Mouse (Mus musculus): ENCODE results near the gene Gm12845.
"Not testable (repeated sequence)": the region's sequence is repeated elsewhere in the genome, so short reads cannot be mapped to it uniquely, and the experiment has no call there.

Gene Gm12845

GRCm38 (mm10) chr4:117724112-117724511 is at the start of gene Gm12845:
Gene Gm12845 (plus strand): TSS chr4:117724412.
- no peak for DNase-seq

DNA sequence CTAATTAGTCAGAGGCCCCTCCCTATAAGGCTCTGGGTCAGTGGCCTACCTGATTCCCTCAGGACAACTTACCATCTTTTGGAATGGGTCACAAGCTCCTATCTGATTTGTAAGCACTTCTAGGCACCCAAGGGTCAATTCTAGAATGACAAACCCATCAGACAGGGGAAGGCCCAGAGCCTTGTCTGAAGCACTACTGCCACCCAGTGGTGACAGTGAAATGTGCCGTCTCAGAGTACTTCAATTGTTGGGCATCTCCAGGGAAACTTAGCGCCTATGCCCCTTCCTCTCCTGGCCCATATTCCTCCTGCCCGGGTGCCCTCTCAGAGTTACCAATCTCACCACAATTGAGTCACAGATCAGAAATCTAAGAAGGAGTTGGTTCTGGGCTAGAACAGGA is 47.3 kb upstream of the Gm12845 start:
- DNase-seq: peak; percentile 80 to 87

GRCm38 (mm10) chr4:117680963-117681362 is 43.2 kb upstream of the Gm12845 start:
- DNase-seq: no peak

DNA sequence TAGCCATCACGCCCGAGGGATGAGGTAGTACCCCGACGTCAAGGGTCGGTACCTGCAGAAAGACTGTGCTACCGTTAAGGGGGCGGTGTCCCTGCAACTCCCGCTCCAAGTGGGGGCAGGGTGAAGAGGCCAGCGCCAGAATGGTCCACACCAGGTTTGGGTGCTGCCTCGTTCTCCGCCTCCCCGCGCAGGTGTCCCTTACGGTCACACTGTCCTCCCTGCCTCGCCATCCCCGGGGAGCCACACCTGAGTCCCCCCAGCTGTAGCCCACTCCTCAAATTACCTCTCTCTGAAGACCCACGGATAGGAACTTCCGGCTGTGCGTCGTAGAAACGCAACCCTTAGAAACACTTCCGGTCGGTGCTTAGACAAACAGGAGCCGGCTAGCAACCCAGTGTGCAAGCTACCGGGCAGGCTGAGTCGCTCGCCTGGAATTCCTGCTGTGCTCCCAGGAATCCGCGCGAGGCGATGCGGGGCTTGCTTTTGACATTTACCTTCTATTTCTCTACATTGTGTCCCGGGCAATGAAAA is 42.2 kb upstream of the Gm12845 start, which contains the start of gene Dmap1:
Dmap1 (minus strand) TSS at position 343 of the 531 bp plus-strand sequence.
- peak; percentile 79 to 88 for DNase-seq

GRCm38 (mm10) chr4:117682463-117682862 is 41.7 kb upstream of the Gm12845 start:
- no peak for DNase-seq

- no peak for DNase-seq
These were observed 41.0 kb upstream of the Gm12845 start for GRCm38 (mm10) chr4:117683048-117683768.

DNA sequence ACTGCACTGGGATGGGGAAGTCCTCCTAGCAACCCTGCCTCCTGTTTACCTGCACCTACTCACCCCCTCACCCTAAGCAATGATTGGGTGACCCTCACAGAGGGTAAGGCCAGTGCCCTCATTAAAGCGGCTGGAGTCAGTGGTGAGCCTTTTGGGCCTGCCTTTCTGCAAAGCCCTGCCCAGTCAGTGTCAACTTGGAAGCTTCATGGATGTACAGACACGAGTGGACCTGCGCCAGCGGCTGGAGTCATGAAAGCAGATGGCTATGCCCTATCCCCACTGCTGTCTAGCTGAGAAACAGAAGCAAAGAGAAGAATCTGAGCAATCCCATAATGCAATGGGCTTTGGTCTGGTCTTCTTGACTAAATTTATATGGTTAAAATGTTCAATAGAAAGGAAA is 37.9 kb upstream of the Gm12845 start:
- DNase-seq: no peak

GRCm38 (mm10) chr4:117705361-117705760 is 18.9 kb upstream of the Gm12845 start:
- DNase-seq: peak; percentile 31 to 56

DNA sequence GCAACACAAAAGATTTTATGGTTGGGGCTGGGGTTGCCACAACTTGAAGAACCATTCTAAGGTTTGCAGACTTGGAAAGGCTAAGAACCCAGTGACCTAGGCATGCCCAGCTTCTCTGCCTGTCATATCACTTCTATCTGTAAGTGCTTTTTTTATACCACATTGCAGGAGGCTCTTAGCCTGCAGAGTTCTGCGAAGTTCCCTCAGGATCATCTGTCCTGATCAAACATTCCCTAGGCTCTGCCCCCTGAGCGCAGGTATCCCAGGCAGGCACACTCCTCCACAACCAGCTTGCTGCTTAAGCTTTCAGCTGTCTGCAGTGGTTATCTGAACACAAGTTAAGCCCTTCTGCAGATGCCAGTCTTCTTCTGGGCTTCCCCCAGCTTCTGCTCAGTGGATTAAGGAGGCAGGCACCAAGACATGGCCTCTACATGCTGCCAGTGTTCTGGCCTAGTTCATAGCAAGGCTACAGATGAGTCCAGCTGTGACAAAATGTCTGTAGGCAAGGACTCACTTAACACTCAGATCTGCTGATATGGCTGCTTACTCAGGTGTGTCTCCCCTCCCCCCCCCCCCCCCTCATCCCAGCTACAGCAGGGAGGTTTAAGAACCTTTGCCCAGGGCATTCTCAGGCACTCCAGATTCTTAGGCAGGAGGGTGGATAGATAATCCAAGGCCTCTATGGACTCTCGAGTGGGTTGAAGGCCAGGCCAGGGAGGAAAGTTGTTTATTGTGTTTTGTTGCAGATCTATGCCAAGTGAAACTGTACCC is 15.2 kb upstream of the Gm12845 start:
- no peak for DNase-seq

- no peak for DNase-seq
These were observed 11.9 kb upstream of the Gm12845 start for GRCm38 (mm10) chr4:117712314-117712713.

DNA sequence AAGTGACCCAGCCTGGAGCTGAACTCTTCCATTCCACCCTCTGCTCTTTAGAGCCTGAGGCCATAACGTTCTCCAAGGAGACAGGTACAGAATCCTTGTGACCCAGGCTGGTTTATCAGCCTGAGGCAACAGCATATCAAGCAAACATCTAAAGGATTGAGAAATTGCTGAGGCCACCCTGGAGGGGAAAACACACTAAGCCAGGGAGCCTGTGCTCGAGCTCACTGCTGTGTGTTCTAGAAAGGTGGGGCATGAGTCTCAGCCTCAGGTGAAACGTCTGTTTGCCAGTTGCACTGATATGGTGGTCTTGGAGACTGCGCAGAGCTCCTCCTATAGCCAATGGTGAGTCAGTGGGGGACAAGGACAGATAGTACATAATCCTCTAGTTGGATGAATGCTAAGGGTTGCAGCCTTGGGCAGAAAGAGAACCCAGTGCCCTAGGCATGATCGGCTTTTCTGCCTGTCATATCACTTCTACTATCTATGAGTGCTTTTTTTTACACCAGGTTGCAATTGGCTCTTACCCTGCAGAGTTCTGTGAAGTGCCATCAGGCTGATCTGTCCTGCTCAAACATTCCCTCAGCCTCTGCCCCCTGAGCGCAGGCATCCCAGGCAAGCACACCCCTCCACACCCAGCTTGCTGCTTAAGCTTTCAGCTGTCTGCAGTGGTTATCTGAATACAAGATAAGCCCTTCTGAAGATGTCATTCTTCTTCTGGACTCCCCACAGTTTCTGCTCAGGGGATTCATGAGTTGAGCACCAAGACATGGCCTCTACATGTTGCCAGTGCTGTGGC is 10.7 kb upstream of the Gm12845 start:
- DNase-seq: no peak

- no peak for DNase-seq
These were observed 7.7 kb downstream of the Gm12845 start for GRCm38 (mm10) chr4:117731926-117732325.

DNA sequence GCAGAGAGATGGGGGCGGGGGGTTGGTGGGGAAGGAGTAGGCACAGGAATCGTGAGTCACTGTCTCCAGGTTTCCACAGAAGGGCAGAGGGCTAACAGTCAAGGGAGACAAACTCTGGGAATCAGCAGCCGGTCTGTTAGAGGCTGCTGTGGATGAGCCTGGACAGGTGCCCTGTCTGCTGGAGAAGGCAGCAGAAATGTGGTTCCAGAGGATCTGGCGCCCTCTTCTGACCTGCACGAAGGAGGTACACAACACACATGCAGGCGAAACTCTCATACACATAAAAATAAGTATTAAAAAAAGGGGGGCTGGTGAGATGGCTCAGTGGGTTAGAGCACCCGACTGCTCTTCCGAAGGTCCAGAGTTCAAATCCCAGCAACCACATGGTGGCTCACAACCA is 13.3 kb downstream of the Gm12845 start:
- DNase-seq: no peak

DNA sequence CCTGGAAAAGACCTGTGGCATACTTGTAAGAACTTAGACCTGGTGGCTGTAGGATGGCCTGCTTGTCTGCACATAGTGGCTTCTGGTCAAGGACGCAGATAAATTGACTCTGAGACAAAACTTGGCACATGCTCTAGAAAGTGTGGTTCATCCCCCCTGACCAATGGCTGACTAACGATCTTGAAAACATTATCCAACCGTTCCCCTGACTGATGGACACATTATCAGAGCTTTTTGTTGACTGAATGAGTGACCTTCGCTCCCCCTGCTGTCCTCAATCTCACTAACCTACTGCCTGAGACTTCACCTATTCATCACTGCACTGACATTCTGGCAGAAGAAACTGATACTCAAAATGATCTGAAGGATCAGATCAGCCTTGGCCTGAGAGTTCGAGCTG is 28.3 kb downstream of the Gm12845 start:
- not testable (repeated sequence) for DNase-seq

DNA sequence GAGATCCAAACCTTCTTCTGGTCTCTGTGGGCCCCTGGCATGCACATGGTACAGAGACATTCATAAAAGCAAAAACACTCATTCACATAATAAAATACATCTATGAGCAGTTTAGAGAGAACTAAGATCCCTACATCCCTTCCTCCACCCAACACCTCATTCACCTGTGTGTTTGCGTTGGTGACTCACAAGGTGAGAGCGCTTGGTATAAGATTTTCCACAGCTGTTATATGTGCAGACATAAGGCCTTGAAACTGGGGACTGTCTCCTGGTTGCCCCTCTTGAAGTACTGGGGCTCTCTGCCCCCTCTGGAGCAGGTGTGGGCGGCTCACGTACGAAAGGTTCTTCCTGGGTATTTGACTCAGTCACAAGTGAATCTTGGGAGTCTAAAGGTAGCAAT is 35.9 kb downstream of the Gm12845 start:
- DNase-seq: no peak

GRCm38 (mm10) chr4:117765416-117765815 is 41.2 kb downstream of the Gm12845 start, which contains the start of gene Klf17:
Gene Klf17 (minus strand): TSS chr4:117765648.
- DNase-seq: no peak

DNA sequence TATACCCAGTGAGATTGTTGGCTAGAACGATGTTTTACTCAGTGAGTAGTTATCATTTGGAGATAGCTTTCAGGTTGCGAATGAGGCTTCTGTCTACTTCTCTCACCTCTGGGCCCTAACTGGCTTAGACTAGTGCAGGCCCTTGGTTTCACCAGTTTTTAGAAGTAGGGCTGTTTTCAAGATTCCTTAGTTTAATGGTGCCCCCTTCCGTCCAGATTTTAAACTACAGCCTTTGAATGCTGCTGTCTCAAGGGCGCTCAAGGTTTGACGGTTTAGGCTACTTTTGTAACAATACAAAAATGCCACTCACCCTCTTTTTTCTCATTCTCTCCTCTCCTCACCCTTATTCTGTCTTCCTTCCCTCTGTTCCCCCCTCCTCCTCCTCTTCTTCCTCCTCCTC is 46.7 kb downstream of the Gm12845 start:
- peak; percentile 30 to 67 for DNase-seq

DNA sequence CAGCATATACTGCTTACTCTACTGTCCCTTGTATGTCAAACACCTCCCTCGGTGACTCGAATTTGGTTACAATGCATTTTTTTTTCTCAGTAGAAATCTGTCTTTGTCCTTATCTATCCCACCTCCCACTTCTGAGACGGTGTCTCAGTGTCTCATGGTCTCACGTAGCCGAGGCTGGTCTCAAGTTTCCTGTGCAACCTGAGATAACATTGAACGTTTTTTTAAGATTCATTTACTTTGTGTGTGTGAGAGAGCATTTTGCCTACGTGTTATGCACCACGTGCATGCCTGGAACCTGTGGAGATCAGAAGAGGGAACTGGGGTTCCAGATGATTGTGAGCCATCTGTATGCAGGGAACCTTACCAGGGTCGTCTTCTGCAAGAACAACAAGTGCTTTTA is 48.7 kb downstream of the Gm12845 start:
- DNase-seq: no peak

Measured in cerebellum, postnatal 36 days (tissue).